27 mouse cellular contexts compared by ENCODE assay signal in the genomic region with DNA sequence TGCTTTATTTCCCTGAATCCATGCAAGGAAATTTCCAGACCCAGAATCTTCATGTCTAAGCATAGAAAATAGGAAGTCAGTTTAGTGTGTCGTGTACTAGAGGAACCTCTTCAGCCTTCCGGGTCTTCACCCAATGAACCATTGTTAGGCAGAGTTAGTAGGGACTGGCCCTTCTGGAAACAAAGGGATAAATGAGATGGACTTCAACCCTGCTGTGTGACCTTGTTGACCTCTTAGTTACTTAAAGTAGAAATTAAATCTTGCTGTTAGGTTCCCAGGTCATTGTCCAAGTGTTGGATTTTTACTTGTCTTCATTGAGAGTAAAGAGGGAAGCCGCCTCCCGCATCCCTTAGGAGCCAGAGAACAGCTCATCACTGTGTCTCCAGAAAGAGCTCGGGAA. TPM values are rescaled to one million over a fixed set of nuclear protein-coding genes. Genes with fewer than 3 reads are reported as not detected.
DNase-seq lines count a peak whose midpoint lies in the region; ATAC-seq and TF ChIP-seq lines count a peak whose summit lies in the region.
"Had no signal": no experiment of that assay in that cellular context is flagged by ENCODE, and none has a peak within 500 bp of the region (broad histone marks: within the 10 kb centered on the region; RNA-seq: fewer than 3 reads in every experiment).

No protein-coding gene starts in this region.

- no peak for TF ChIP-seq POLR2A in ES-Bruce4 (IDR thresholded peaks at IDR 0.05; ENCODE audit: insufficient read depth, low read length)

- in situ Hi-C loops in ES-E14 (cut with MboI; ENCODE audit: low sequenced_read_pairs in 2 of 2, unreplicated experiment in 2 of 2), result no loop called here

- TF ChIP-seq EP300 in ES-Bruce4 (IDR thresholded peaks at IDR 0.05; ENCODE audit: insufficient read depth, low read depth, low read length), result no peak

- H3K4me3 ChIP-seq in ES-Bruce4 (ENCODE audit: low read depth, low read length) (no peak overlapping the region), ES-E14 (ENCODE audit: insufficient read depth in 1 of 2, low read depth in 1 of 2, low read length in 2 of 2, poor library complexity in 1 of 2, severe bottlenecking in 1 of 2) (no peak overlapping the region)
- H3K4me3 ChIP-seq in liver, embryonic 11.5 days (ENCODE audit: low read depth, low read length), result no peak overlapping the region
- no peak overlapping the region for H3K4me3 ChIP-seq in forebrain, embryonic 16.5 days (replicated peaks; ENCODE audit: low read length)
- H3K4me3 ChIP-seq: embryonic facial prominence, embryonic 13.5 days; embryonic facial prominence, embryonic 15.5 days; erythroblast, embryonic 14.5 days; forebrain, embryonic 10.5 days; forebrain, embryonic 12.5 days had no signal

- no peak for TF ChIP-seq CTCF in ES-Bruce4 (IDR thresholded peaks at IDR 0.05; ENCODE audit: low read depth, low read length)

- H3K27me3 ChIP-seq in ES-Bruce4 (ENCODE audit: control insufficient read depth, insufficient read depth, low read length, poor library complexity, severe bottlenecking), result no peaks in the 10 kb centered on the region
- no peaks in the 10 kb centered on the region for H3K27me3 ChIP-seq in liver, embryonic 11.5 days (replicated peaks; ENCODE audit: control insufficient read depth, insufficient read depth, low read length)
- H3K27me3 ChIP-seq in forebrain, embryonic 16.5 days (replicated peaks; ENCODE audit: control insufficient read depth, insufficient read depth, low read length), result no peaks in the 10 kb centered on the region
- H3K27me3 ChIP-seq: embryonic facial prominence, embryonic 13.5 days; embryonic facial prominence, embryonic 15.5 days; forebrain, embryonic 12.5 days had no signal

- peak; percentile 51 for DNase-seq in kidney, adult 9 months
- no peak for DNase-seq in kidney, adult 11 months
- DNase-seq in ES-E14 (ENCODE audit: low read depth, low spot score) (no peak), ZHBTc4 (ENCODE audit: low read depth, low spot score) (peak; percentile 78), adipocyte (ENCODE audit: low spot score) (no peak)
- DNase-seq in liver, embryonic 11.5 days (ENCODE audit: low spot score), result no peak
- DNase-seq: adrenal gland, adult 8-10 months; adrenal gland, postnatal 14 days; adrenal gland, postnatal 36 days; cerebellum, adult 11-12 months; cerebellum, adult 2 months; cerebellum, adult 9-10 months; cerebellum, postnatal 10 days; cerebellum, postnatal 25 days; embryo, embryonic 11 days; forebrain, postnatal 0 days had no signal

- H3K9ac ChIP-seq in ES-Bruce4 (ENCODE audit: low read depth, poor library complexity, severe bottlenecking) (no peak overlapping the region), ES-E14 (ENCODE audit: insufficient read depth, low read depth, low read length, poor library complexity, severe bottlenecking) (no peak overlapping the region)
- H3K9ac ChIP-seq in liver, embryonic 11.5 days (ENCODE audit: low read depth, low read length), result no peak overlapping the region
- no peak overlapping the region for H3K9ac ChIP-seq in forebrain, embryonic 16.5 days (replicated peaks; ENCODE audit: low read depth, low read length)
- H3K9ac ChIP-seq: embryonic facial prominence, embryonic 13.5 days; embryonic facial prominence, embryonic 15.5 days; forebrain, embryonic 12.5 days; forebrain, postnatal 0 days had no signal

- H3K9me3 ChIP-seq in ES-Bruce4 (replicated peaks; ENCODE audit: control insufficient read depth, insufficient read depth, low read length, poor library complexity, severe bottlenecking), result no peaks in the 10 kb centered on the region
- no peaks in the 10 kb centered on the region for H3K9me3 ChIP-seq in ES-E14 (ENCODE audit: control insufficient read depth, insufficient read depth, low read depth, low read length)
- no peaks in the 10 kb centered on the region for H3K9me3 ChIP-seq in liver, embryonic 11.5 days (ENCODE audit: control insufficient read depth, low read length)
- no peaks in the 10 kb centered on the region for H3K9me3 ChIP-seq in forebrain, embryonic 16.5 days (ENCODE audit: control insufficient read depth, low read length)
- H3K9me3 ChIP-seq: embryonic facial prominence, embryonic 13.5 days; embryonic facial prominence, embryonic 15.5 days; forebrain, embryonic 10.5 days; forebrain, embryonic 12.5 days had no signal

- ATAC-seq in liver, embryonic 11.5 days (replicated peaks; ENCODE audit: low FRiP score), result no peak
- no peak for ATAC-seq in forebrain, embryonic 16.5 days
- ATAC-seq: forebrain, embryonic 14.5 days; forebrain, postnatal 0 days had no signal

- H3K27ac ChIP-seq in ES-Bruce4 (ENCODE audit: insufficient read depth, low read length), result peak overlapping the region; percentile 85
- H3K27ac ChIP-seq in ES-E14 (ENCODE audit: insufficient read depth, low read depth, low read length, poor library complexity, severe bottlenecking), result peak overlapping the region; percentile 84
- no peak overlapping the region for H3K27ac ChIP-seq in liver, embryonic 11.5 days (ENCODE audit: low read depth, low read length)
- H3K27ac ChIP-seq in forebrain, embryonic 16.5 days (ENCODE audit: low read length), result no peak overlapping the region
- H3K27ac ChIP-seq: embryonic facial prominence, embryonic 13.5 days; embryonic facial prominence, embryonic 15.5 days; forebrain, embryonic 10.5 days; forebrain, embryonic 12.5 days had no signal

- H3K4me2 ChIP-seq in liver, embryonic 11.5 days, result no peak overlapping the region
- no peak overlapping the region for H3K4me2 ChIP-seq in forebrain, embryonic 16.5 days (ENCODE audit: low read length)
- H3K4me2 ChIP-seq: embryonic facial prominence, embryonic 13.5 days; embryonic facial prominence, embryonic 15.5 days; forebrain, embryonic 12.5 days had no signal

- H3K4me1 ChIP-seq in ES-Bruce4 (ENCODE audit: control insufficient read depth, insufficient read depth, low read length) (peaks cover 27% of the 10 kb centered on the region), ES-E14 (ENCODE audit: control insufficient read depth in 2 of 2, insufficient read depth in 2 of 2, low read length in 2 of 2, poor library complexity in 1 of 2) (peaks cover 33 to 63% of the 10 kb centered on the region in 2 experiments)
- H3K4me1 ChIP-seq in liver, embryonic 11.5 days (replicated peaks; ENCODE audit: control insufficient read depth, insufficient read depth, low read length), result no peaks in the 10 kb centered on the region
- no peaks in the 10 kb centered on the region for H3K4me1 ChIP-seq in forebrain, embryonic 16.5 days (replicated peaks; ENCODE audit: control insufficient read depth, insufficient read depth, low read length)
- H3K4me1 ChIP-seq: embryonic facial prominence, embryonic 13.5 days; embryonic facial prominence, embryonic 15.5 days; forebrain, embryonic 10.5 days; forebrain, embryonic 12.5 days had no signal

- H3K36me3 ChIP-seq in ES-Bruce4 (ENCODE audit: control insufficient read depth, insufficient read depth, low read length, poor library complexity, severe bottlenecking), result peaks cover 36% of the 10 kb centered on the region
- H3K36me3 ChIP-seq in ES-E14 (ENCODE audit: control insufficient read depth, insufficient read depth, low read length, poor library complexity, severe bottlenecking), result peaks cover 45% of the 10 kb centered on the region
- peaks cover 36% of the 10 kb centered on the region for H3K36me3 ChIP-seq in liver, embryonic 11.5 days (ENCODE audit: control insufficient read depth, insufficient read depth, low read length)
- peaks cover 43% of the 10 kb centered on the region for H3K36me3 ChIP-seq in forebrain, embryonic 16.5 days (ENCODE audit: control insufficient read depth, insufficient read depth)

- WGBS in liver, embryonic 11.5 days, result 84% methylated on average over 5 of the region's 5 CpGs
- 58% methylated on average over 5 of the region's 5 CpGs for WGBS in forebrain, embryonic 16.5 days

TF ChIP-seq in ES-E14, 5 proteins besides CTCF, POLR2A, EP300 and RAD21:
- TF ChIP-seq HCFC1 (IDR thresholded peaks at IDR 0.05; ENCODE audit: borderline replicate concordance, insufficient read depth, low read length) (no peak), CHD2 (IDR thresholded peaks at IDR 0.05; ENCODE audit: low read depth, low read length) (peak; percentile 29; the same call in 1 of the 2 replicates)

RNA-seq across cellular contexts. Expression of a gene that starts 16.9 kb away (rescaled TPM):
- 191 and 201 TPM in 2 replicates for polyA plus RNA-seq in ES-Bruce4 (2011; ENCODE audit: insufficient read depth, insufficient read length, low read depth, missing spikeins)
- 165 and 221 TPM in 2 replicates for total RNA-seq in ES-E14 (2012; rRNA removed)
- polyA plus RNA-seq in liver, embryonic 11.5 days (2014; fragmentation: Nextera tagmentation; extraction: Ambion mirVana), result 151 and 152 TPM in 2 replicates
- 88.1 and 93.6 TPM in 2 replicates for polyA plus RNA-seq in forebrain, embryonic 16.5 days (2015; fragmentation: Nextera tagmentation; extraction: Ambion mirVana)

RNA-seq across cellular contexts. Expression of a gene that starts 26.1 kb away (rescaled TPM):
- not detected in 2 replicates for polyA plus RNA-seq in ES-Bruce4 (2011; ENCODE audit: insufficient read depth, insufficient read length, low read depth, missing spikeins)
- 0.13 and 0.16 TPM in 2 replicates for total RNA-seq in ES-E14 (2012; rRNA removed)
- 0.55 and 0.62 TPM in 2 replicates for polyA plus RNA-seq in liver, embryonic 11.5 days (2014; fragmentation: Nextera tagmentation; extraction: Ambion mirVana)
- not detected in 2 replicates for polyA plus RNA-seq in forebrain, embryonic 16.5 days (2015; fragmentation: Nextera tagmentation; extraction: Ambion mirVana)
- total RNA-seq: adrenal gland, adult 18-20 months; adrenal gland, adult 8-10 months; adrenal gland, postnatal 14 days; adrenal gland, postnatal 36 days; common myeloid progenitor, adult 5-6 weeks; forebrain, postnatal 0 days; MEL had no signal
- polyA plus RNA-seq: cerebellum, adult 2 months; erythroblast, embryonic 14.5 days; forebrain, embryonic 12.5 days; forebrain, embryonic 14.5 days; forebrain, postnatal 0 days had no signal

RNA-seq across cellular contexts. Expression of a gene that starts 33.6 kb away (rescaled TPM):
- 1.9 and 2.2 TPM in 2 replicates for polyA plus RNA-seq in ES-Bruce4 (2011; ENCODE audit: insufficient read depth, insufficient read length, low read depth, missing spikeins)
- total RNA-seq in ES-E14 (2012; rRNA removed), result 1.3 and 1.8 TPM in 2 replicates
- polyA plus RNA-seq in liver, embryonic 11.5 days (2014; fragmentation: Nextera tagmentation; extraction: Ambion mirVana), result not detected in 2 replicates
- 0.66 and 1.4 TPM in 2 replicates for polyA plus RNA-seq in forebrain, embryonic 16.5 days (2015; fragmentation: Nextera tagmentation; extraction: Ambion mirVana)
- total RNA-seq: common myeloid progenitor, adult 5-6 weeks; MEL had no signal
- polyA plus RNA-seq: erythroblast, embryonic 14.5 days had no signal

RNA-seq across cellular contexts. Expression of a gene that starts 40.2 kb away (rescaled TPM):
- not detected in 2 replicates for polyA plus RNA-seq in ES-Bruce4 (2011; ENCODE audit: insufficient read depth, insufficient read length, low read depth, missing spikeins)
- 0.13 TPM in 1 of 2 replicates, not detected in the other for total RNA-seq in ES-E14 (2012; rRNA removed)
- 0.08 TPM in 1 of 2 replicates, not detected in the other for polyA plus RNA-seq in liver, embryonic 11.5 days (2014; fragmentation: Nextera tagmentation; extraction: Ambion mirVana)
- polyA plus RNA-seq in forebrain, embryonic 16.5 days (2015; fragmentation: Nextera tagmentation; extraction: Ambion mirVana), result not detected in 2 replicates
- total RNA-seq: adrenal gland, adult 18-20 months; adrenal gland, adult 8-10 months; adrenal gland, postnatal 14 days; adrenal gland, postnatal 36 days; common myeloid progenitor, adult 5-6 weeks; forebrain, postnatal 0 days; MEL had no signal
- polyA plus RNA-seq: cerebellum, adult 2 months; erythroblast, embryonic 14.5 days; forebrain, embryonic 10.5 days; forebrain, embryonic 14.5 days; forebrain, postnatal 0 days had no signal

RNA-seq across cellular contexts. Expression of a gene that starts 47.5 kb away (rescaled TPM):
- polyA plus RNA-seq in ES-Bruce4 (2011; ENCODE audit: insufficient read depth, insufficient read length, low read depth, missing spikeins), result 0.27 TPM in 1 of 2 replicates, not detected in the other
- total RNA-seq in ES-E14 (2012; rRNA removed), result 0.36 and 0.37 TPM in 2 replicates
- polyA plus RNA-seq in liver, embryonic 11.5 days (2014; fragmentation: Nextera tagmentation; extraction: Ambion mirVana), result not detected in 2 replicates
- polyA plus RNA-seq in forebrain, embryonic 16.5 days (2015; fragmentation: Nextera tagmentation; extraction: Ambion mirVana), result 2.8 and 3.1 TPM in 2 replicates
- total RNA-seq: adrenal gland, adult 18-20 months; adrenal gland, adult 8-10 months; adrenal gland, postnatal 14 days; adrenal gland, postnatal 36 days; common myeloid progenitor, adult 5-6 weeks had no signal
- polyA plus RNA-seq: embryonic facial prominence, embryonic 13.5 days; erythroblast, embryonic 14.5 days; forebrain, embryonic 10.5 days; forebrain, embryonic 12.5 days had no signal

Comparison
In these comparisons a context has a peak if more than half of its experiments do, and no peak if none do; other contexts are left out.
1. DNase-seq: peak in kidney, adult 9 months (single experiment) and ZHBTc4 (single experiment); none in kidney, adult 11 months (single experiment), ES-E14 (single experiment), liver, embryonic 11.5 days (single experiment) and adipocyte (single experiment).
2. H3K27ac ChIP-seq: peak in ES-Bruce4 (single experiment) and ES-E14 (single experiment); none in liver, embryonic 11.5 days (single experiment) and forebrain, embryonic 16.5 days (single experiment).